Mouse (Mus musculus): ENCODE data around the gene Dpp10.

DNA sequence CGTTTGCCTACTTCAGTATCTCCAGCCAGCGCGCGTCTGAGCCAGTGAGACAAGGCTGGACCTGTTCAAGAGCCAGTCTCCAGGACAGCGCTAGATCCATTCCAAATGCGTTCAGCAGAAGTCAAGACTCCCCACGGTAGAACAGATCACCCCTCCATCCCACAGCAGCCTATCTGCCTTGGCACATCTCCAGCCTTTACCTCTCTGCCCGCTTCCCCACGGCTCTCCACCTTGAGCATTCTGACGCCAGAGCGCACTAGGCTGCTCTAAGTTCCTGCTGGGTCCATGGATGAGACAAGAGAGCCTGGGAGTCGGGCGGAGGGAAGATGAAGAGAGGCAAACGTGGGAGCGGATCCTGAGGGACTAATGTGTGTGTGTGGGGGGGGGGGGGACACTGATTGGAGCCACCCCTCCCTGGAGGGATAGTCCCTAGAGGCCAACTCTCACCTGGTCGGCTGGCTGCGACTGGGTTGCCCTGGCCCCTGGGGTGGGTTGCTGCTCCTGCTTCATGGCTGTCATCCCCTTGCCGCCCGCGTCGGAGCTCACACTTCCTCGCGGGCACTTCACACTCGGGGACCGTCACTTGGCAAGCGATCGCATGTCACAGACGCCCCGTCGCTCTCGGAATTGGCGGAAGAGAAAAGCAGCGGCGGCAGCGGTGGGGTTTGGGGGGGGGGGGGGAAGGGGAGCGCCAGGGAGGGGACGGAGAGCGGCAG is at the start of gene Dpp10:
- TF ChIP-seq POLR2A (IDR thresholded peaks at IDR 0.05; ENCODE audit: control insufficient read depth, extremely low read depth, insufficient read depth, low read length, poor library complexity) (no peak), CTCF (IDR thresholded peaks at IDR 0.05; ENCODE audit: borderline replicate concordance, control insufficient read depth, extremely low read depth, insufficient read depth, low read length, poor library complexity) (no peak)

Data from thymus, adult 2 months (tissue).